Mouse (Mus musculus): ENCODE measurements around the gene Dclre1b.
A peak's percentile ranks its signal among the peaks of the same experiment; 100 is the strongest.

Dclre1b gene

GRCm38 (mm10) chr3:103771531-103772130 is 37.6 kb downstream of the Dclre1b start:
- peak; percentile 86 to 88 for DNase-seq

DNA sequence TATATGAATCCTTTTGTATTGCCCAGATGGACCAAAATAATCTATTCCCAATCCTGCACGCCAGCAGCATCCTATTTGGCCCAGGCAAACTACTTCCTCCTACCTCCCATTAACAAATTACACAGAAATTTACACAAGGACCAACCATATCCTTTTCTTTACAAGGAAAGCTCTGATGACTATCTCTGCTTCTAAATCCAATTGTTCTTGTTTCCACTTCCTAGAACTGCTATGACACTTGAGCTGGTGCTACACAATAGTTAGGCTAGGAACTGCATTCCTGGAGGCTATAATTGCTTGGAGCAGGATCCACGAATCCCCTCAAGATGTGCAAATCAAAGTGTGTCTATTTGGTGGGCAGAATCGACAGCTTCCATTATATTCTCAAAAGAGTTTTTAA is 42.5 kb downstream of the Dclre1b start:
- DNase-seq = no peak

DNA sequence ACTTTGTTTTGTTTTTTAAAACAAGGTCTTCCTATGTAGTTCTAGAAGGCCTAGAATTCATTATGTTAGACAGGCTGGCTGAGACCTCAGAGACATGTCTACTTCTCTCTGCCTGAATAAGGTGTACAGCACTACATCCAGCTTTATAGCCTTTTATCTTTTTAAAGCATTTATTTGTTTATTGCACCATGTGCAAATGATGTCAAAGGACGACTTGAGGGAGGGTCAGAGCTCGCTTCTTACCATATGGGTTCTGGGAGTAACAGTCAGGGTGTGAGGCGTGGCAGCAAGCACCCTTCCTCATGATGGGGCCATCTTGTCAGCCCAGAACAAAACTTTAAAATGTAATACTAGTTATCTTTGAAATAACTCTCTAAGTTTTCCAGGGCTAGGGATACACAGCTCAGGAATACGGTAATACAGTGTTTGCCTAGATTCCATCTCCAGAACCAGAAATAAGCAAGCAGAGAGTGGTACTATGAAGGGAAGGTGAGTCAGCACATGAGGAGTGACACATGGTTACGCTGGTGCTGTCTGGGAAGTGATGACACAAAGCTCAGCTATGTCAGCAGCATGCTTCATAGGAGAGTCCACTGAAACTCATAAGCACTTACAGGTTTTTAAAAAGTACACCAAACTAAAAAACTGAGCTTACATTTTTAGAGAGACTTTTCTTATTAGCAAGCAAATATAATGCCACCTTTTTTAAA is 49.8 kb downstream of the Dclre1b start:
- DNase-seq = no peak

- peak in 1 of 2 experiments; percentile 31 for DNase-seq
Measured at GRCm38 (mm10) chr3:103758456-103758855, 50.8 kb downstream of the Dclre1b start.

- DNase-seq = peak in 1 of 2 experiments; percentile 1
Measured at GRCm38 (mm10) chr3:103756920-103757319, 52.3 kb downstream of the Dclre1b start.

DNA sequence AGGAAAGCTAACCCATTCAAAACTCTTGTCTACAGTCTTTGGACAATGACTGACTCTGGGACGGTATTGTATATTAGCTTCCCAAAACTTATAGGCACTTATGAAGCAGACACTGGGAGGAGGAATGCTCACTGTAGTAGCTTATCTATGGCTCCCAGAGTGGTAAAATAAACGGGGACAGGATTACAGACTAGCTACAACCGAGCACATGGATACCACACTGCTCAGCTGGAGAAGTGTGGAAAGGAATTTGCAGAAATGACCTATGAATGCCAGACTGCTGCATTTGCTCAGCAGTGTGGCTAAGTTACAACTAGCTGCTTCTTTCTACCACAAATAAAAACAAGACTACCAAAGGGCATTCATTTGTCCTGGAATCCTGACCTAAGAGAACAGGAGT is 53.9 kb downstream of the Dclre1b start:
- DNase-seq = no peak

GRCm38 (mm10) chr3:103751558-103751957 is 57.7 kb downstream of the Dclre1b start:
- DNase-seq = no peak

Data from cerebellum, postnatal 25 days (tissue).